Mouse (Mus musculus) kidney, embryonic 14.5 days (tissue): ENCODE results near the gene Fcgr4. TPM values are rescaled to one million over a fixed set of nuclear protein-coding genes. Genes with fewer than 3 reads are reported as not detected.

Source experiments
- ATAC-seq: fragments of 200-750 bp; cut with Nextera tagmentation; 2 replicates; pipeline ENCODE4 v1.8.0; 2017; ENCODE audit warnings: moderate number of reproducible peaks, mild to moderate bottlenecking, moderate TSS enrichment, moderate library complexity; ENCODE audit not compliant: low FRiP score, low TSS enrichment
- H3K27ac ChIP-seq: fragments of 300-500 bp; sonication (generic); 2 replicates; pipeline ENCODE4 v1.5.1; 2014; ENCODE audit warnings: low read depth, mild to moderate bottlenecking, low read length, moderate library complexity, mixed read lengths
- H3K27me3 ChIP-seq: fragments of 300-500 bp; sonication (generic); 2 replicates; pipeline ENCODE4 v1.6.1; 2014; ENCODE audit warnings: mild to moderate bottlenecking, low read length; ENCODE audit not compliant: control insufficient read depth, insufficient read depth
- H3K36me3 ChIP-seq: fragments of 300-500 bp; sonication (generic); 2 replicates; pipeline ENCODE4 v1.6.1; 2014; ENCODE audit warnings: low read length, mixed read lengths; ENCODE audit not compliant: control insufficient read depth, insufficient read depth
- H3K4me1 ChIP-seq: fragments of 300-500 bp; sonication (generic); 2 replicates; pipeline ENCODE4 v1.6.1; 2014; ENCODE audit warnings: low read length, mixed read lengths; ENCODE audit not compliant: control insufficient read depth, insufficient read depth
- H3K4me2 ChIP-seq: fragments of 300-500 bp; sonication (generic); replicated peaks from 2 replicates; pipeline ENCODE4 v1.6.1; 2014; ENCODE audit warnings: low read depth, mild to moderate bottlenecking, low read length
- H3K4me3 ChIP-seq: fragments of 300-500 bp; sonication (generic); 2 replicates; pipeline ENCODE4 v1.5.1; 2014; ENCODE audit warnings: mild to moderate bottlenecking, low read length
- H3K9ac ChIP-seq: fragments of 300-500 bp; sonication (generic); 2 replicates; pipeline ENCODE4 v1.6.1; 2014; ENCODE audit warnings: low read depth, mild to moderate bottlenecking, low read length, moderate library complexity
- H3K9me3 ChIP-seq: fragments of 300-500 bp; sonication (generic); 2 replicates; pipeline ENCODE4 v1.6.1; 2016; ENCODE audit warnings: low read length; ENCODE audit not compliant: control insufficient read depth
- WGBS: fragments of 180-500 bp; shearing (Covaris S2); extraction: QIAGEN DNeasy Blood & Tissue Kit; methylation state at CpG from one replicate; pipeline ENCODE4 v1.1.7; 2014; 5-methylcytosine and 5-hydroxymethylcytosine counted together
- polyA plus RNA-seq: library from polyadenylated mRNA; unstranded; fragments of >200 nt; fragmentation: Nextera tagmentation; extraction: Ambion mirVana; gene quantifications from 2 replicates; pipeline ENCODE4 v1.2.1, GENCODE M21; 2014

Fcgr4 gene
- polyA plus RNA-seq, 1 experiment from 2014 or later = 1.0 TPM

- H3K4me3 ChIP-seq = peak overlapping the region; percentile 41
- no peak overlapping the region for H3K9ac ChIP-seq
- H3K9me3 ChIP-seq = no peaks in the 10 kb centered on the region
- H3K27me3 ChIP-seq = peaks cover 22% of the 10 kb centered on the region
- peak; percentile 63 for ATAC-seq
- WGBS = 3% methylated on average over 22 of the region's 22 CpGs
- H3K27ac ChIP-seq = no peak overlapping the region
- H3K36me3 ChIP-seq = no peaks in the 10 kb centered on the region
- H3K4me1 ChIP-seq = no peaks in the 10 kb centered on the region
- peak overlapping the region; percentile 71 for H3K4me2 ChIP-seq
Measured at GRCm38 (mm10) chr1:171036550-171037324, 18.0 kb downstream of the Fcgr4 start.

- no peaks in the 10 kb centered on the region for H3K9me3 ChIP-seq
- peak overlapping the region; percentile 88 for H3K4me3 ChIP-seq
- H3K4me1 ChIP-seq = no peaks in the 10 kb centered on the region
- H3K27me3 ChIP-seq = peaks cover 11% of the 10 kb centered on the region
- peak overlapping the region; percentile 79 for H3K9ac ChIP-seq
- peak; percentile 75 for ATAC-seq
- H3K4me2 ChIP-seq = peak overlapping the region; percentile 53
- no peaks in the 10 kb centered on the region for H3K36me3 ChIP-seq
- WGBS = under 1% methylated on average over 47 of the region's 47 CpGs
- H3K27ac ChIP-seq = peak overlapping the region; percentile 80
Measured at GRCm38 (mm10) chr1:171037861-171038721, 19.4 kb downstream of the Fcgr4 start.

GRCm38 (mm10) chr1:171039135-171039534, 20.4 kb downstream of the Fcgr4 start:
- Histone ChIP-seq H3K4me2 (no peak overlapping the region), H3K4me3 (no peak overlapping the region), H3K4me1 (no peaks in the 10 kb centered on the region), H3K9me3 (no peaks in the 10 kb centered on the region), H3K9ac (no peak overlapping the region), H3K36me3 (no peaks in the 10 kb centered on the region), H3K27me3 (peaks cover 6% of the 10 kb centered on the region; the same call in 1 of the 2 replicates), H3K27ac (no peak overlapping the region)
- no peak for ATAC-seq
- 80% methylated on average over 6 of the region's 6 CpGs for WGBS

- Histone ChIP-seq H3K4me3 (no peak overlapping the region), H3K4me1 (no peaks in the 10 kb centered on the region), H3K36me3 (no peaks in the 10 kb centered on the region), H3K9me3 (no peaks in the 10 kb centered on the region), H3K9ac (no peak overlapping the region), H3K27me3 (peaks cover 6% of the 10 kb centered on the region; the same call in 1 of the 2 replicates), H3K4me2 (no peak overlapping the region), H3K27ac (no peak overlapping the region)
- WGBS = 87% methylated on average over 7 of the region's 7 CpGs
- no peak for ATAC-seq
Measured at GRCm38 (mm10) chr1:171039880-171040279, 21.2 kb downstream of the Fcgr4 start.

- Histone ChIP-seq H3K4me1 (no peaks in the 10 kb centered on the region), H3K4me3 (peak overlapping the region; percentile 58), H3K4me2 (peak overlapping the region; percentile 45; the same call in 1 of the 2 replicates), H3K9ac (no peak overlapping the region), H3K9me3 (no peaks in the 10 kb centered on the region), H3K36me3 (no peaks in the 10 kb centered on the region), H3K27me3 (no peaks in the 10 kb centered on the region), H3K27ac (no peak overlapping the region; the same call in 1 of the 2 replicates)
- 79% methylated on average over 3 of the region's 3 CpGs for WGBS
- no peak for ATAC-seq
Measured at GRCm38 (mm10) chr1:171043594-171044153, 25.0 kb downstream of the Fcgr4 start.

GRCm38 (mm10) chr1:171044365-171045078, 25.8 kb downstream of the Fcgr4 start:
- peak; percentile 95 for ATAC-seq
- Histone ChIP-seq H3K27ac (peak overlapping the region; percentile 76; the same call in 1 of the 2 replicates), H3K9ac (peak overlapping the region; percentile 50; the same call in 1 of the 2 replicates), H3K36me3 (no peaks in the 10 kb centered on the region), H3K4me3 (peak overlapping the region; percentile 58), H3K4me1 (no peaks in the 10 kb centered on the region), H3K9me3 (no peaks in the 10 kb centered on the region), H3K4me2 (peak overlapping the region; percentile 50), H3K27me3 (no peaks in the 10 kb centered on the region)
- WGBS = under 1% methylated on average over 33 of the region's 33 CpGs

- H3K27ac ChIP-seq = no peak overlapping the region
- H3K9me3 ChIP-seq = no peaks in the 10 kb centered on the region
- peak overlapping the region; percentile 35; the same call in 1 of the 2 replicates for H3K9ac ChIP-seq
- no peaks in the 10 kb centered on the region for H3K27me3 ChIP-seq
- WGBS = 5% methylated on average over 14 of the region's 14 CpGs
- H3K36me3 ChIP-seq = no peaks in the 10 kb centered on the region
- no peaks in the 10 kb centered on the region for H3K4me1 ChIP-seq
- H3K4me2 ChIP-seq = peak overlapping the region; percentile 50
- peak overlapping the region; percentile 58 for H3K4me3 ChIP-seq
- ATAC-seq = no peak
Measured at GRCm38 (mm10) chr1:171045079-171045465, 26.4 kb downstream of the Fcgr4 start.

GRCm38 (mm10) chr1:171046501-171046900, 27.8 kb downstream of the Fcgr4 start:
- 64% methylated on average over 3 of the region's 3 CpGs for WGBS
- H3K4me3 ChIP-seq = no peak overlapping the region
- ATAC-seq = no peak
- H3K27me3 ChIP-seq = no peaks in the 10 kb centered on the region
- no peaks in the 10 kb centered on the region for H3K4me1 ChIP-seq
- H3K9me3 ChIP-seq = no peaks in the 10 kb centered on the region
- no peak overlapping the region for H3K4me2 ChIP-seq
- H3K27ac ChIP-seq = no peak overlapping the region
- no peak overlapping the region for H3K9ac ChIP-seq
- H3K36me3 ChIP-seq = no peaks in the 10 kb centered on the region
